Mouse (Mus musculus): ENCODE measurements around the gene Uchl4. TPM values are rescaled to one million over a fixed set of nuclear protein-coding genes. Genes with fewer than 3 reads are reported as not detected.
A peak's percentile ranks its signal among the peaks of the same experiment; 100 is the strongest.

Uchl4 gene
- polyA plus RNA-seq, 1 experiment from 2014 or later: 5.2 TPM

- DNase-seq (ENCODE audit: low spot score) (no peak), ATAC-seq (ENCODE audit: low FRiP score) (no peak)
- Histone ChIP-seq H3K4me2 (replicated peaks; ENCODE audit: low read depth, low read length) (peak overlapping the region; percentile 48), H3K36me3 (ENCODE audit: control insufficient read depth, insufficient read depth, low read length) (no peaks in the 10 kb centered on the region), H3K27ac (ENCODE audit: low read depth, low read length) (no peak overlapping the region), H3K27me3 (ENCODE audit: control insufficient read depth, insufficient read depth, low read length) (no peaks in the 10 kb centered on the region), H3K4me1 (replicated peaks; ENCODE audit: control insufficient read depth, insufficient read depth, low read length) (peaks cover 4% of the 10 kb centered on the region; the same call in 1 of the 2 replicates), H3K9me3 (ENCODE audit: control insufficient read depth, low read length) (no peaks in the 10 kb centered on the region), H3K4me3 (ENCODE audit: low read depth, low read length) (peak overlapping the region; percentile 53; the same call in 1 of the 2 replicates), H3K9ac (ENCODE audit: low read depth, low read length) (peak overlapping the region; percentile 78)
- WGBS: 73% methylated on average over 5 of the region's 5 CpGs
These were observed 47.5 kb downstream of the Uchl4 start for GRCm38 (mm10) chr9:64282404-64282987.

Other genes starting within 250 kb of the Uchl4 start
- gene Smad6, start 213.1 kb upstream of the Uchl4 start, polyA plus RNA-seq (2014; fragmentation: Nextera tagmentation; extraction: Ambion mirVana): 5.5 and 7.1 TPM in 2 replicates
- not detected in 2 replicates for gene Lctl, start 118.1 kb upstream of the Uchl4 start, polyA plus RNA-seq (2014; fragmentation: Nextera tagmentation; extraction: Ambion mirVana)
- gene Zwilch, start 62.1 kb upstream of the Uchl4 start, polyA plus RNA-seq (2014; fragmentation: Nextera tagmentation; extraction: Ambion mirVana): 27.0 and 27.9 TPM in 2 replicates
- 1,100 and 1,121 TPM in 2 replicates for gene Rpl4, start 61.8 kb upstream of the Uchl4 start, polyA plus RNA-seq (2014; fragmentation: Nextera tagmentation; extraction: Ambion mirVana)
- gene Snapc5, start 55.9 kb upstream of the Uchl4 start, polyA plus RNA-seq (2014; fragmentation: Nextera tagmentation; extraction: Ambion mirVana): 33.4 and 37.4 TPM in 2 replicates
- 71.8 and 79.1 TPM in 2 replicates for gene Map2k1, start 18.4 kb downstream of the Uchl4 start, polyA plus RNA-seq (2014; fragmentation: Nextera tagmentation; extraction: Ambion mirVana)
- gene Tipin, start 46.4 kb downstream of the Uchl4 start, polyA plus RNA-seq (2014; fragmentation: Nextera tagmentation; extraction: Ambion mirVana): 226 and 233 TPM in 2 replicates
- gene Dis3l, start 106.1 kb downstream of the Uchl4 start, polyA plus RNA-seq (2014; fragmentation: Nextera tagmentation; extraction: Ambion mirVana): 21.7 and 25.7 TPM in 2 replicates
- gene Megf11, start 150.4 kb downstream of the Uchl4 start, polyA plus RNA-seq (2014; fragmentation: Nextera tagmentation; extraction: Ambion mirVana): 4.3 and 5.0 TPM in 2 replicates

All from hindbrain, embryonic 11.5 days (tissue).